Mouse (Mus musculus) c-Kit-positive CD71-negative TER-119-negative erythroid progenitor cells, embryonic 14.5 days (primary cell): ENCODE data around the gene Galnt12.

Experiments used
- DNase-seq: peaks from one replicate; pipeline ENCODE4 v3.0.0-alpha.2; 2013; ENCODE audit warnings: low read depth

Gene Galnt12

GRCm38 (mm10) chr4:47151553-47152183 lies 60.0 kb downstream of the Galnt12 start:
- no peak for DNase-seq

- no peak for DNase-seq
Observed at GRCm38 (mm10) chr4:47161103-47161755, 69.5 kb downstream of the Galnt12 start.

- DNase-seq = no peak
Observed at GRCm38 (mm10) chr4:47161756-47162587, 70.3 kb downstream of the Galnt12 start.

- no peak for DNase-seq
Observed at GRCm38 (mm10) chr4:47172314-47172713, 80.6 kb downstream of the Galnt12 start.
